Mouse (Mus musculus) hindbrain, embryonic 13.5 days (tissue): ENCODE results near the gene Mpst. TPM values are rescaled to one million over a fixed set of nuclear protein-coding genes. Genes with fewer than 3 reads are reported as not detected.
A peak's percentile ranks its signal among the peaks of the same experiment; 100 is the strongest.

ENCODE experiments used
- ATAC-seq: fragments of 200-750 bp; cut with Nextera tagmentation; 2 replicates; pipeline ENCODE4 v1.8.0; 2017; ENCODE audit warnings: moderate TSS enrichment; ENCODE audit not compliant: low FRiP score
- H3K27ac ChIP-seq: fragments of 300-500 bp; sonication (generic); 2 replicates; pipeline ENCODE4 v1.5.1; 2015; ENCODE audit warnings: inconsistent platforms, mild to moderate bottlenecking, moderate library complexity
- H3K27me3 ChIP-seq: fragments of 300-500 bp; sonication (generic); 2 replicates; pipeline ENCODE4 v1.6.1; 2015; ENCODE audit warnings: mild to moderate bottlenecking, inconsistent platforms
- H3K36me3 ChIP-seq: fragments of 300-500 bp; sonication (generic); 2 replicates; pipeline ENCODE4 v1.6.1; 2015; ENCODE audit warnings: mild to moderate bottlenecking, inconsistent platforms
- H3K4me1 ChIP-seq: fragments of 300-500 bp; sonication (generic); replicated peaks from 2 replicates; pipeline ENCODE4 v1.6.1; 2015; ENCODE audit warnings: inconsistent platforms
- H3K4me2 ChIP-seq: fragments of 300-500 bp; sonication (generic); 2 replicates; pipeline ENCODE4 v1.6.1; 2015; ENCODE audit warnings: inconsistent platforms, mild to moderate bottlenecking, moderate library complexity
- H3K4me3 ChIP-seq: fragments of 300-500 bp; sonication (generic); 2 replicates; pipeline ENCODE4 v1.5.1; 2015; ENCODE audit warnings: mild to moderate bottlenecking, inconsistent platforms
- H3K9ac ChIP-seq: fragments of 300-500 bp; sonication (generic); 2 replicates; pipeline ENCODE4 v1.6.1; 2015; ENCODE audit warnings: mild to moderate bottlenecking, inconsistent platforms
- H3K9me3 ChIP-seq: fragments of 300-500 bp; sonication (generic); 2 replicates; pipeline ENCODE4 v1.6.1; 2016; ENCODE audit warnings: inconsistent platforms
- WGBS: fragments of 180-500 bp; shearing (Covaris S2); methylation state at CpG from one replicate; pipeline ENCODE4 v1.1.7; 2015; 5-methylcytosine and 5-hydroxymethylcytosine counted together
- polyA plus RNA-seq: library from polyadenylated mRNA; unstranded; fragments of >200 nt; fragmentation: Nextera tagmentation; extraction: Ambion mirVana; gene quantifications from 2 replicates; pipeline ENCODE4 v1.2.1, GENCODE M21; 2015

Mpst gene
- polyA plus RNA-seq, 1 experiment from 2014 or later: 2.2 TPM

DNA sequence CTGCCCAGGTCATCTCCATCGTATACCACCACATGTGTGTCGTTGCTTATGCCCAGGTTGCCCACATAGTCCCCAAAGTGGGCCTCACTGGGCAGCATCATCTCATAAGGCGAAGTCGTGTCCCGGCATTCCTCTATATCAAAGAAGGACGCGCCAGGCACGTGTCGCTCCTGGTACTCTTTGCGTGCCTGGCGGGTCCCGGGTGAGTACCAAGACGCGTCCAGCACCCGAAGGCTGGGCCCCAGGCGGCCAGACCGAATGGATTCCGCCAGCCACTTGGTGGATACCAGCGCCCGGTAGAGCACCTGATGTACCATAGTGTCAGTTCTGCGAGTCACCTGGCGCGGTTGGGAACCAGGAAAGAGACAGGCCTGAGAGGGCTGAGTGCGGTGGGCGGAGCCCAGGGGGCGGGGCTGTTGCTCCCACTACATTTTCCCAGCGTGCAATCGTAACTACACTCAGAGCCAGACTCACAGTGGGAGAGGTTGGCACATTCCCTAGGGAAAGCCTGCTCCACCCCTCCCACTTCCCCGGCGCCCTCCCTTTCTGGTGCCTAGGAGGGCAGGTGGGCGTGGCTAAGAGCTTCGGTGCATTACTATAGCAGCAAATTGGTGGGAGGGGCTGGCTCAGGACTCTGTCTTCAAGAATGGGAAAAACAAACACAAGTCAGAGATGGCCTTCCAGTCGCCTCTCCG lies 552 bp upstream of the Mpst start, which contains the start of gene Tst:
Gene Tst, minus strand, starts transcription at position 391 of the 695 bp plus-strand sequence.
- Histone ChIP-seq H3K4me2 (peak within 1 kb of the TSS; percentile 95), H3K9ac (peak within 1 kb of the TSS; percentile 82), H3K36me3 (no peaks in the 10 kb centered on the region), H3K27ac (peak within 1 kb of the TSS; percentile 92), H3K27me3 (peaks cover 31% of the 10 kb centered on the region), H3K4me3 (peak within 1 kb of the TSS; percentile 63), H3K4me1 (peaks cover 75% of the 10 kb centered on the region), H3K9me3 (no peaks in the 10 kb centered on the region)
- WGBS: 2% methylated on average over 34 of the region's 34 CpGs
- ATAC-seq: peak; percentile 53

DNA sequence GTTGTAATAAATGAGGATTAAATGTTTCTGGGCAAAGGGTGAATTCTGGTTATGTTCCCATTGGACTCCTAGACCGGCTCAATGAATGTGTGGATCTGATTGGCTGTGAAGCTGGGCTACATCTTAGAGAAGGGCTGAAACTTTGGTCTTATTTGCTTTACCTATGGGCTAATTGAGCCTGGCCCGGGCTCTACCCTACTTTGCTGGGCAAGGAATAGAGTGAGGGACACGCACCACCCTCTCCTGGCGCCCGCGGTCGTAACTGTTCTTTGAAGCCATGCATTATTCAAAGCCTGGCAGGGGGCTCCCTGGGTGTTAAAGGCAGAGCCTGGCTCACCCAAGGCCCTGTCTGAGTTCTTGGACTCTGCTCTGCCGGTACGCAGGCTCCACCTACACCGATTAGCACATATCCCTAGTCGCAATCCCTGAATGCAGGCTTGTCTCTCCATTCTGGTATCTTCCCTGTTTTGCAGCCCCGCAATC lies 3.4 kb downstream of the Mpst start:
- H3K27ac ChIP-seq: no peak overlapping the region
- H3K9me3 ChIP-seq: no peaks in the 10 kb centered on the region
- H3K9ac ChIP-seq: peak overlapping the region; percentile 60
- peaks cover 47% of the 10 kb centered on the region for H3K27me3 ChIP-seq
- H3K4me3 ChIP-seq: peak overlapping the region; percentile 31
- no peak for ATAC-seq
- H3K4me1 ChIP-seq: peaks cover 42% of the 10 kb centered on the region
- peak overlapping the region; percentile 50 for H3K4me2 ChIP-seq
- H3K36me3 ChIP-seq: no peaks in the 10 kb centered on the region; the same call in 1 of the 2 replicates
- 14% methylated on average over 12 of the region's 12 CpGs for WGBS

DNA sequence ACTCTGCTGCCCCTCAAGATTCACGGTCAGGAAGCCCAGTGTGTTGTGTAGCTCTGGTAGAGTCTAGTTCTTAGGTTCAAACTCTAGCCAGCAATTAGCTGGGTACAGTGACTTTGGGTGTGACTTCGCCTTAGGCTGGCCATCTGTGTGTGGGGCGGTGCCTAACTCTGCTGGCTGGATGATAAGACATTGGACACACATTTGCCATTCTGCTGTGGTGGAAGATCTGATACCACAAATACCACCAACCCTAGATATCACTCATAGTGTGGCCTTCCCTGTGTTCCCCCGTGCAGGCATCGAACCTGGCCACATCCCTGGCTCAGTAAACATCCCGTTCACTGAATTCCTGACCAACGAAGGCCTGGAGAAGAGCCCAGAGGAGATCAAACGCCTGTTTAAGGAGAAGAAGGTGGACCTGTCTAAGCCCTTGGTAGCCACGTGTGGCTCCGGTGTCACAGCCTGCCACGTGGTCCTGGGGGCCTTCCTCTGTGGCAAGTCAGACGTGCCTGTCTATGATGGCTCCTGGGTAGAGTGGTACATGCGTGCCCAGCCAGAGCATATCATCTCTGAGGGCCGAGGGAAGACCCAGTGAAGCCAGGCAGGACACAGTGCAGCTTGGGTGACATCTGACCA lies 7.0 kb downstream of the Mpst start:
- no peaks in the 10 kb centered on the region; the same call in 1 of the 2 replicates for H3K36me3 ChIP-seq
- no peaks in the 10 kb centered on the region for H3K9me3 ChIP-seq
- H3K4me2 ChIP-seq: no peak overlapping the region
- no peak overlapping the region for H3K9ac ChIP-seq
- no peak overlapping the region for H3K4me3 ChIP-seq
- ATAC-seq: no peak
- no peak overlapping the region for H3K27ac ChIP-seq
- peaks cover 41% of the 10 kb centered on the region for H3K27me3 ChIP-seq
- H3K4me1 ChIP-seq: peaks cover 16% of the 10 kb centered on the region
- WGBS: 95% methylated on average over 14 of the region's 14 CpGs

DNA sequence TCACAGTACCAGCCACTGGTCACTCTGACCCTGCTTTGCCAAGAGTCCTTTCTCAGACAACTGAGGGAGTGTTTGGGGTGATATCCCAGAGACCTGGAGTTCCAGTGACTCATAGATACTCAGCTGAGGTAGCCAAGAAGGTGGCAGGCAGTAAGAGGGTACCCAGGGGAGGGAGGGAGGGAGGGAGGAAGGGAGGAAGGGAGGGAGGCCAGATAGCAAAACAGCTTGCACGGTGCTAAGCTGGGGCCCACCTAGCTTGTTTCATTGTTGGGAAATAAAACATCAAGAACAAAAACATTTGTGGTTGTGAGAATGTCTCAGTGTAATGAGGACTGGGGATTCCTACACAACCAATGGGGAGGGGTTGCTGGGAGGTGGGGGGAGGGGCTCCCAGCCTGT lies 7.5 kb downstream of the Mpst start:
- no peaks in the 10 kb centered on the region; the same call in 1 of the 2 replicates for H3K36me3 ChIP-seq
- no peak overlapping the region for H3K9ac ChIP-seq
- H3K4me3 ChIP-seq: no peak overlapping the region
- H3K27me3 ChIP-seq: peaks cover 35% of the 10 kb centered on the region
- no peaks in the 10 kb centered on the region for H3K9me3 ChIP-seq
- 25% methylated on average over 1 of the region's 1 CpGs for WGBS
- H3K4me2 ChIP-seq: no peak overlapping the region
- peaks cover 16% of the 10 kb centered on the region for H3K4me1 ChIP-seq
- no peak overlapping the region for H3K27ac ChIP-seq
- no peak for ATAC-seq

DNA sequence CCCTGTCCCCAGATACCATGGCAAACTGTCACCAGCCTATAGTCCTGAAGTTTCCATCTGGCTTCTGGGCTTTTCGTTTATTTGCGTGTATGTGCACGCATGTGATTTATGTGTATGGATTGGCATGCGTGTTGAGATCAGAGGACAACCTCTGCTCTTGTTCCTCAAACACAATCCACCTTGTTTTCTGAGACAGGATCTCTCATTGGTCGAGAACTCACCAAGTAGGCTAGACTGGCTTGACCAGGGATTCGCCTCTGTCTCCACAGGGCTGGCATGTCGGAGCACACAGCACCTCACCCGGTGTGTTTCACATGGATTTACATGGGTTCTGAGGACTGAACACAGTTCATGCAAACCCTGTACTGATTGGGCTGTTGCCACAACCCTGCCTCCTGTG lies 7.9 kb downstream of the Mpst start:
- Histone ChIP-seq H3K4me2 (no peak overlapping the region), H3K36me3 (no peaks in the 10 kb centered on the region; the same call in 1 of the 2 replicates), H3K27me3 (peaks cover 31% of the 10 kb centered on the region), H3K27ac (no peak overlapping the region), H3K4me3 (no peak overlapping the region), H3K9ac (no peak overlapping the region), H3K4me1 (peaks cover 16% of the 10 kb centered on the region), H3K9me3 (no peaks in the 10 kb centered on the region)
- 94% methylated on average over 8 of the region's 8 CpGs for WGBS
- no peak for ATAC-seq

DNA sequence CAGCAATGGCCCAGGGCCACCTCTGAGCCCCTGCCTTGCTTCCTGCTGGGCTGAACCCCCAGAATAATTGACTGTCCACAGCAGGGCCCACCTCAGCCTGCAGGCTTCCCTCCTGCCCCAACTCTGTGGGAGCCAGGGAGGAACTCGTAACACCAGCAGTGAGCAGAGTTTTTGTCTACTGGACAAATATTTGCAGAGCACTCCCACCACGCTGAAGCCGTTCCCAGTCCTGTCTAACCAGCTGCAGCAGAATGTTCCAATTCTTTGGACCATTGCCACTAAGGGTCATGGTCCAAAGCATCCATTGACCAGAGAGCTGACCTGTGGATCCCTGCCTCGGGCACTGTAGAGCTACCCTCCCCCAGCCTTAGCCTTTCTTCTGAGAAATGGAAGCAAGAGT lies 10.7 kb downstream of the Mpst start:
- Histone ChIP-seq H3K4me2 (no peak overlapping the region), H3K27me3 (peaks cover 7% of the 10 kb centered on the region; the same call in 1 of the 2 replicates), H3K4me3 (no peak overlapping the region), H3K9ac (no peak overlapping the region), H3K9me3 (no peaks in the 10 kb centered on the region), H3K36me3 (no peaks in the 10 kb centered on the region; the same call in 1 of the 2 replicates), H3K4me1 (no peaks in the 10 kb centered on the region), H3K27ac (no peak overlapping the region)
- 16% methylated on average over 4 of the region's 4 CpGs for WGBS
- ATAC-seq: no peak

DNA sequence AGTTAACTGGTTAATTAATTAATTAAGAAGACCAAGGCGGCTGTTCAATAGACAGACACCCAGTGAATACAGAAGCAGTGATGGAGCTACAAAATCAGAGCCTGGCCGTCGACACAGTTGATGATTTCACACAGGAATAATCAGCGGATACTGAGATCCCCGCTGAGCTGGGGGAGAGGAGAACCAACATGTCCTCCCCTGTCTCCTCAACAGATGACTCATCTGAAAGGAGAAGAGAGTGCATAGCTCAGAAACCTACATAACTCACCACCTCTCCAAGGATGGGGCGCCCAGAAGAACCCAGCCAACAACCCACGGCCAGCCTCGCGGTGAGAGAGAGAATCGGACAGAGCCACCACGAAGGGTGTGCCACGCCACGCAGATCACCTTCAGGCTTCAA lies 14.2 kb downstream of the Mpst start:
- Histone ChIP-seq H3K9me3 (no peaks in the 10 kb centered on the region), H3K36me3 (no peaks in the 10 kb centered on the region), H3K27ac (no peak overlapping the region), H3K4me1 (peaks cover 4% of the 10 kb centered on the region), H3K27me3 (peaks cover 22% of the 10 kb centered on the region; the same call in 1 of the 2 replicates), H3K4me2 (no peak overlapping the region), H3K9ac (no peak overlapping the region), H3K4me3 (no peak overlapping the region)
- ATAC-seq: no peak
- WGBS: 86% methylated on average over 13 of the region's 13 CpGs

DNA sequence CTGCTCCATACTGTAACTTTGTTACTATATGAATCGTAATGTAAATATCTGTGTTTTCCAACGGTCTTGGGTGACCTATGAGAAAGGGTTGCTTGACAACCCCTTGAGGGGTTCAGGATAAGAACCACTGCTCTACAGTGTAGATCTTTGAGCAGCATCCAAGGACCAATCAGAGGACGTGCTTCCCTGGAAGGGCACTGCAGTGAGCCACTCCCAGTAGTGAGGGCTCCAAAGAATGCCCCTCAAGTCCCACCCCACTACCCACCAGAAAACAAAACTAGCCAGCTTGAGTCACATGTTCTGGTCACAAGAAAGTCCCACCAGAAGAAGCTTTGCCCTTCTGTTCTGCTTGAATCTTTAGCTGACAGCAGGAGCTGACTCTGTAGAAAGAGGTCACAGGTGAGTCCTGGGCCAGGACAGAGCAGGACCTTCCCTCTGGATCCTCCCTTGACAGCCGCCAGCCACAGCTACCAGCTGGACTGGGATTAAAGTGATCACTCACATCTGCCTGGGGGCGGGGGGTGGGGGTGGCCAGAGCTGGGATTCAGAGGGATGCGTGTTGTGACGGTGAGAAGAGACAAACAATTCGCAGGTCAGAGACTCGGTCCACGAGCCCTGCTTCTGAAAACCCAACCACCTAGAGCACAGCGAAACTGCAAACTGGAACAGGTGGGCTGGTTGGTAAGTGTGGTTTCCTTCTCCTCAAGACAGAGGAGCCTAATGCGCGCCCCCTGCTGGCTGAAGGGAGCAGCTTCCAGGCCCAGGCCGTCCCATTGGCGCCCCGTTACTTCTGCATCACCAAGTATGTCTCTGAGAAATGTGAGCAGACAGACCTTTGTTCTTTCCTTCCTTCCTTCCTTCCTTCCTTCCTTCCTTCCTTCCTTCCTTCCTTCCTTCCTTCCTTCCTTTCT lies 16.1 kb downstream of the Mpst start:
- H3K4me2 ChIP-seq: 0 out of 2 replicates have a peak overlapping the region, but pooled peaks have one; percentile 6
- peaks cover 25% of the 10 kb centered on the region; the same call in 1 of the 2 replicates for H3K27me3 ChIP-seq
- 22% methylated on average over 16 of the region's 16 CpGs for WGBS
- no peak overlapping the region for H3K9ac ChIP-seq
- ATAC-seq: peak; percentile 57; the same call in 1 of the 2 replicates
- no peak overlapping the region for H3K4me3 ChIP-seq
- no peak overlapping the region for H3K27ac ChIP-seq
- no peaks in the 10 kb centered on the region for H3K9me3 ChIP-seq
- peaks cover 4% of the 10 kb centered on the region for H3K4me1 ChIP-seq
- H3K36me3 ChIP-seq: no peaks in the 10 kb centered on the region

DNA sequence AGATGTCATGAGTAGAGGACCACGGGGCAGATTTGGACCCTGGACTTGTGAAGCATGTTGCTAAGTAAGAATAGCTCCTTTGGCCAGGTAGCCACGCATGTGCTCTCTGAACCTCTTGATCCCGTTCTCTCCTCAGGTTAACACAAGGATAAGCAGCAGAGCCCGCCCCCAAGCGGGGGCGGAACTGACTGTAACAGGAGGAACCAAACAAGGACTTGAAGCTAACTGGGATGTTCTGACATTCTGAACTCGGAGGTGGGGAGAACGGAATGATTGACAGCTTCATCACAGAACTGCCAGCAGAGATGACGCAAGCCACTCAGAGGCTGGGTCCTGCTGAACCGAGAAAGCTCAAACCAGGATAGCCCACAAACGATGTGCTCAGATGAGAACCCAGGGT lies 18.3 kb downstream of the Mpst start:
- no peak for ATAC-seq
- H3K9me3 ChIP-seq: no peaks in the 10 kb centered on the region
- no peak overlapping the region for H3K9ac ChIP-seq
- no peak overlapping the region for H3K4me2 ChIP-seq
- WGBS: 29% methylated on average over 11 of the region's 11 CpGs
- H3K4me1 ChIP-seq: peaks cover 16% of the 10 kb centered on the region
- no peak overlapping the region for H3K4me3 ChIP-seq
- H3K36me3 ChIP-seq: no peaks in the 10 kb centered on the region
- H3K27me3 ChIP-seq: peaks cover 27% of the 10 kb centered on the region; the same call in 1 of the 2 replicates
- H3K27ac ChIP-seq: no peak overlapping the region

DNA sequence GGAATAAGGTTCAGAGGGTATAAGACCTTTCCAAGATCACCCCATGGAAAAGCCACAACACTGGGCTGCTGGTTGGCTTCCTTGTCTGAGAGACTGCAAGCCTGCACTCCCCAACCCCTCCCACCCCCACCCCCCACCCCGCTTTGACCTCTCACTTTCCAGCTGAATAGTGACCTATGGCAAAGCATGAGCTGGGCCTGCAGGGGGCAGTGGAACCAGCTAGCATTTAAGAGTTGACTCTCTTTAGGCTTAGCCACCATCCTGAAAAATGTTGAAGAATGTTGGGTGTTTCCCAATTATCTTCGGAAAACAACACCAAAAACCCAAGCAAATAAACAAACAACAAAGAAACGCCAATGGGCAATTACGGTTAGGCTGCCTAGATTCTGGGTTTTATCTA lies 19.0 kb downstream of the Mpst start:
- Histone ChIP-seq H3K4me3 (no peak overlapping the region), H3K27ac (no peak overlapping the region), H3K9me3 (no peaks in the 10 kb centered on the region), H3K4me1 (peaks cover 24% of the 10 kb centered on the region), H3K4me2 (no peak overlapping the region), H3K36me3 (no peaks in the 10 kb centered on the region), H3K9ac (no peak overlapping the region), H3K27me3 (peaks cover 27% of the 10 kb centered on the region; the same call in 1 of the 2 replicates)
- ATAC-seq: no peak
- WGBS: 66% methylated on average over 4 of the region's 4 CpGs

DNA sequence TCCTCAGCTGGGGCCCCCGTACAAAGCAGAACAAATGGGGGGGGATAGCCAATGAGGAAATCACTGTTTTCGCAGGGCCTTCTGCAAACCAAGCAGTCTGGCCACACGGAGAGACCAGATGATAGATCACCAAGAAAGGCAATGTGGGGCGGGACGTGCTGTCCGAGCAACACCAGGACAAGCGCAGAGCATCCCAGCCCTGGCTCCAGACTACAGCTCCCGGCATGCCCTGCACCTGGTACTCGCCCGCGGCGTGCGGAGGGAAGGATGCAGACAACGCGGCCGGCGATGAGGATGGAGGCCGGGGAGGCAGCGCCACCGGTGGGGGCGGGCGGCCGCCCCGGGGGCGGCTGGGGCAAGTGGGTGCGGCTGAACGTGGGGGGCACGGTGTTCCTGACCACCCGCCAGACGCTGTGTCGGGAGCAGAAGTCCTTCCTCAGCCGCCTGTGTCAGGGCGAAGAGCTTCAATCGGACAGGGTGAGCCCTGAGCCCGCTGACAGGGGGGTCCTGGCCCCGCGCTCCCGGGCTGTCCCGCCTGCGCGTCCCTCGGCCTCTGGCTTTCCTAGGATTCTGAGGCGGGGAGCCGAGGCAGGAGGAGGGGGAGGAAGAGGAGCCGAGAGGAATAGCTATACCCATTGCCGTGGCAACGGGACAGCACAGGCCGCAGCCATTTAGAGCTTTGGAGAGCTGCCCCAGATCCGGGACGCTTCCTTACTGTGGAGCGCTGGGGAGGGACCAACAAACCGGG lies 22.3 kb downstream of the Mpst start, which contains the start of gene Kctd17:
Gene Kctd17, plus strand, starts transcription at position 174 of the 748 bp plus-strand sequence.
- Histone ChIP-seq H3K9me3 (no peaks in the 10 kb centered on the region), H3K36me3 (peaks cover 29% of the 10 kb centered on the region), H3K4me2 (peak within 1 kb of the TSS; percentile 89), H3K4me3 (peak within 1 kb of the TSS; percentile 89), H3K9ac (peak within 1 kb of the TSS; percentile 96), H3K27ac (peak within 1 kb of the TSS; percentile 81), H3K4me1 (peaks cover 33% of the 10 kb centered on the region), H3K27me3 (peaks cover 17% of the 10 kb centered on the region; the same call in 1 of the 2 replicates)
- under 1% methylated on average over 51 of the region's 52 CpGs for WGBS
- peak; percentile 92 for ATAC-seq
